19 mouse cellular contexts compared by ENCODE assay signal in genomic region chr1:109984776-109985175, GRCm38 (mm10). TPM values are rescaled to one million over a fixed set of nuclear protein-coding genes. Genes with fewer than 3 reads are reported as not detected.
DNase-seq lines count a peak whose midpoint lies in the region; ATAC-seq and TF ChIP-seq lines count a peak whose summit lies in the region.
"Had no signal": no experiment of that assay in that cellular context is flagged by ENCODE, and none has a peak within 500 bp of the region (broad histone marks: within the 10 kb centered on the region; RNA-seq: fewer than 3 reads in every experiment).

No protein-coding gene starts in this region.

- intact Hi-C loops in left cerebral cortex, adult 2 months (cut with DNase I), result loop anchor here (5.0 kb wide), 2 partner anchors 83 to 472 kb away; no protein-coding TSS in a partner anchor

- no peak for DNase-seq in left cerebral cortex, adult 2 months (ENCODE audit: extremely low spot score in 1 of 2, low spot score in 2 of 2)
- no peak for DNase-seq in left cerebral cortex, adult 18-20 months (ENCODE audit: low spot score in 2 of 2)
- no peak for DNase-seq in right cerebral cortex, postnatal 10 days (ENCODE audit: low spot score in 2 of 2)
- no peak for DNase-seq in c-Kit-positive CD71-positive TER-119-positive erythroid progenitor cells, embryonic 14.5 days (ENCODE audit: low spot score)
- DNase-seq: adrenal gland, postnatal 25 days; gastrocnemius, adult 2 months; heart, postnatal 14 days; kidney, adult 11 months; kidney, postnatal 36 days; liver, postnatal 0 days had no signal

- no peak for TF ChIP-seq CTCF in left cerebral cortex, adult 2 months (IDR thresholded peaks at IDR 0.05)

- no peak overlapping the region; the same call in 1 of the 2 replicates for H3K27ac ChIP-seq in left cerebral cortex, adult 2 months
- H3K27ac ChIP-seq in forebrain, embryonic 16.5 days (ENCODE audit: low read length), result no peak overlapping the region
- H3K27ac ChIP-seq in midbrain, embryonic 12.5 days (replicated peaks), result no peak overlapping the region
- H3K27ac ChIP-seq: gastrocnemius, adult 2 months; limb, embryonic 13.5 days had no signal

- H3K9me3 ChIP-seq in forebrain, embryonic 16.5 days (ENCODE audit: control insufficient read depth, low read length), result no peaks in the 10 kb centered on the region
- H3K9me3 ChIP-seq in midbrain, embryonic 12.5 days, result no peaks in the 10 kb centered on the region
- H3K9me3 ChIP-seq: limb, embryonic 13.5 days had no signal

- WGBS in forebrain, embryonic 16.5 days, result 13% methylated on average over 3 of the region's 3 CpGs
- WGBS in midbrain, embryonic 12.5 days, result 42% methylated on average over 3 of the region's 3 CpGs

- H3K9ac ChIP-seq in forebrain, embryonic 16.5 days (replicated peaks; ENCODE audit: low read depth, low read length), result no peak overlapping the region
- no peak overlapping the region for H3K9ac ChIP-seq in midbrain, embryonic 12.5 days (replicated peaks)
- H3K9ac ChIP-seq: limb, embryonic 13.5 days; liver, postnatal 0 days had no signal

- H3K4me3 ChIP-seq in left cerebral cortex, adult 2 months, result peak overlapping the region; percentile 61
- H3K4me3 ChIP-seq in forebrain, embryonic 16.5 days (replicated peaks; ENCODE audit: low read length), result peak overlapping the region; percentile 25
- H3K4me3 ChIP-seq in midbrain, embryonic 12.5 days, result peak overlapping the region; percentile 14
- H3K4me3 ChIP-seq: erythroblast, embryonic 14.5 days; gastrocnemius, adult 2 months; limb, embryonic 13.5 days had no signal

- H3K4me1 ChIP-seq in forebrain, embryonic 16.5 days (replicated peaks; ENCODE audit: control insufficient read depth, insufficient read depth, low read length), result peaks cover 11% of the 10 kb centered on the region
- peaks cover 21% of the 10 kb centered on the region for H3K4me1 ChIP-seq in midbrain, embryonic 12.5 days

- peak overlapping the region; percentile 18 for H3K4me2 ChIP-seq in forebrain, embryonic 16.5 days (ENCODE audit: low read length)
- H3K4me2 ChIP-seq in midbrain, embryonic 12.5 days (replicated peaks), result peak overlapping the region; percentile 29
- H3K4me2 ChIP-seq: limb, embryonic 13.5 days had no signal

- no peak for ATAC-seq in forebrain, embryonic 16.5 days
- ATAC-seq in midbrain, embryonic 12.5 days (ENCODE audit: low FRiP score, low read depth), result no peak
- ATAC-seq in megakaryocyte, adult 5-6 weeks (ENCODE audit: poor library complexity, severe bottlenecking), result no peak
- ATAC-seq: liver, postnatal 0 days had no signal

- H3K36me3 ChIP-seq in forebrain, embryonic 16.5 days (ENCODE audit: control insufficient read depth, insufficient read depth), result no peaks in the 10 kb centered on the region
- no peaks in the 10 kb centered on the region for H3K36me3 ChIP-seq in midbrain, embryonic 12.5 days
- H3K36me3 ChIP-seq: limb, embryonic 13.5 days had no signal

- H3K27me3 ChIP-seq in forebrain, embryonic 16.5 days (replicated peaks; ENCODE audit: control insufficient read depth, insufficient read depth, low read length), result no peaks in the 10 kb centered on the region
- no peaks in the 10 kb centered on the region for H3K27me3 ChIP-seq in midbrain, embryonic 12.5 days

RNA-seq across cellular contexts. Expression of gene Cdh7, which starts 2.5 kb away (rescaled TPM):
- total RNA-seq in left cerebral cortex, adult 2 months (2021), result 10 to 100 TPM; 23.5 to 26.6 TPM
- total RNA-seq in left cerebral cortex, adult 18-20 months (2021), result 10 to 100 TPM; 20.1 to 25.6 TPM
- polyA plus RNA-seq in forebrain, embryonic 16.5 days (2015; fragmentation: Nextera tagmentation; extraction: Ambion mirVana), result 9.6 and 13.6 TPM in 2 replicates
- 5.2 and 6.4 TPM in 2 replicates for polyA plus RNA-seq in midbrain, embryonic 12.5 days (2016; fragmentation: Nextera tagmentation; extraction: Ambion mirVana)
- not detected in 2 replicates for total RNA-seq in megakaryocyte, adult 5-6 weeks (2015)
- not detected in 2 replicates for total RNA-seq in megakaryocyte, adult 5-6 weeks (2017)
- total RNA-seq: adrenal gland, postnatal 25 days; ES-E14; gastrocnemius, adult 2 months; heart, adult 8-10 months; heart, postnatal 14 days had no signal
- polyA plus RNA-seq: C2C12; erythroblast, embryonic 14.5 days; liver, postnatal 0 days; spleen, adult 2 months had no signal

Comparison
In these comparisons a context has a peak if more than half of its experiments do, and no peak if none do; other contexts are left out.
1. RNA of gene Cdh7, which starts 2.5 kb away (total RNA-seq): 23.5 to 26.6 TPM in left cerebral cortex, adult 2 months and 20.1 to 25.6 TPM in left cerebral cortex, adult 18-20 months; not detected in megakaryocyte, adult 5-6 weeks; every median in the first group is over 10 times any median in the second.
2. Peak in every context shown above with its lines, with median percentiles within 50 percentile points of each other: H3K4me3 ChIP-seq.